Mouse (Mus musculus): ENCODE results near the gene Miox. TPM values are rescaled to one million over a fixed set of nuclear protein-coding genes. Genes with fewer than 3 reads are reported as not detected.

Gene Miox
- total RNA-seq, 2 experiments from 2014 or later, result not detected

DNA sequence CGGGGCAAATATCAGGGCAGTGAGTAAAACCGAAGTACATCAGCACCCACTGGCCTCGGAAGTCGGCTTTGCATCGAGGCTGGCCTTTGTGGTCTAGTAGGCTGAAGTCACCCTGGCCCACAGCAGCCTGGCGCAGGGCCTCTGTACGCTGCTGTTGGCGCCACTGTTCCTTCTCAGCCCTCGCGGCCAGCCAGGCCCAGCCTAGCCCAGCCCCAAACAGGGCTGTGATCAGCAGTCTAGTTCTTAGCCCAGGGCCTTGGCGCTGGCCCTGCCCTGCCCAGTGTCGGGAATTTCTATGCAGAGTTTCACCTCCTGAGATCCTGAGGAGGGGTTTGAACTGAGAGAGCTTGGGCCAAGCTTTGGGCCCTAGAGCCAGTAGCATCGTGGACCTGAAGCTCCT, 37.9 kb downstream of the Miox start:
- DNase-seq, result no peak

DNA sequence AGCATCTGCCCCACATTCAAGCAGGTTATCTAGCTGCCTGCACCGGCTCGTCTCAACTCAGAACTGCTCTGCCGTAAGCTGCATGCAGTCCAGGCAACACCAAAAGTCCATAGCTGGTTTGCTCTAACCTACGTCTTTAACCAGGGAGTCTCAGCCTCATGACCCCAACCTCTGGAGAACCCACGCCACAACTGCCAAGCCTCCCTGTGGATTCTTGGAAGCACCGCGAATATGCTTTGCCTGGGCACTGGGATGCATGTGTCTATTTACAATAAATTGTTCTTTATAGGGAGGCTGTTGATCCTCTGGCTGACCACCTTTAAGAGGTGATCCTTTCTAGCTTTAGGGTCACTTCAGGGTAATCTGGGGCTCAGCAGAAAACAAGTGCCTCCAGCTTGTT, 38.3 kb downstream of the Miox start:
- DNase-seq, result no peak

DNA sequence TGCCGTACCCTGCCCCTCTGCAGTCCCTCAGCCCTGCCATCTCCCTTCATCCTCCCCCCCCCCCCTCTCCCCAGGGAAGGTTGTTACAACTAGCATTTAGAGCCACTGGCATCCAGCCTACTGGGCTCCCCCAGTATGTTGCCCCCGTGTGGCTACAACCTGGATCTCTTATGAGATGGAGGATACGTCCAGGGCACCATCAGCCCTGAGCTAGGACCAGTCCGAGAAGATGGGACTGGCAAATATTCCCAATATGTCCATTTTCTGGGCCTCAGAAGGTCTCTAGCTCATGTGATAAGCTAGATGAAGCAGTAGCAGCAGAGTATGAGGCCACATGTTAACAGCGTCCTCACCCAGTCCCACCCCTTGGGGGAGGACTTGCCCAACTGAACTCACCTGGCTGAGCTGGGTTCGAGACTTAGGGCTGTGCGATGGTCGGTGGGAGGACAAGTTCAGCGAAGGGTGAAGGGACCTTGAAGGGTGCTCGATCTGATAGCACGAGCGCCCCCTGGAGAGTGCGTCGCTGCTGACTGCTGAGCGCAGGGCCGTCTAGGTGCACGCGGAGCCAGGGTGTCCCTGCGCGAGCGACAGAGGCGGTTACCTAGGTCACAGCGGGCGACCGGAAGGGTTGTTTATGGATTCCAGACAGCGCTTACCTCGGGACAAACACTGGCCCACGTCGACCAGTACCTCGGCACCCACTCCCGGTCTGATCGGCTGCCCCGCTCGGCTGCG, 39.0 kb downstream of the Miox start:
- DNase-seq, result peak; percentile 88

DNA sequence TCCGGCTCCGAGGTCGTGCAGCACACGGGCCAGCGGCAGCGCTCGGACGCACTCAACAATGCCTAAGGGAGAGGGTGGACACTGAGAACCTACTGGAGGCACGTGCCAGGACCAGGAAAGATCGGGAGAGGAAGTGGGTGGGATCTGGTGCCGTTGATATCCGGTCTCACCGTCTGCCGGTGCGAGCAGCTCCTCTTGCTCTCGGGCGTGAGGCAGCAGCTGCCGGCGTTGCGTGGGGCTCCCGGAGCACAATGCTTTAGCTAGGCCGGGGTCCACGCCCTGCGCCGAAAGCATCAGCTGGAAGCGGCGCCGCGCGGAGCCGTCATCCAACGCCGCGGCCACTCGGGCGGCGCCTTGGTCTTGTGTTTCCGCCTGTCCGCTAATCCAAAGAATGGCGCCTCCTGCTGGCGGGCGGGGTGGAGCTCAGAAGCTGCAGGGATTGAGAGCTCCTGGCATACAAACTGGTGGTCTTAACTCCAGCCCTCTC, 39.6 kb downstream of the Miox start, which contains the start of gene Sco2:
Gene Sco2, minus strand, starts transcription at position 85 of the 487 bp plus-strand sequence.
- DNase-seq, result peak; percentile 98

DNA sequence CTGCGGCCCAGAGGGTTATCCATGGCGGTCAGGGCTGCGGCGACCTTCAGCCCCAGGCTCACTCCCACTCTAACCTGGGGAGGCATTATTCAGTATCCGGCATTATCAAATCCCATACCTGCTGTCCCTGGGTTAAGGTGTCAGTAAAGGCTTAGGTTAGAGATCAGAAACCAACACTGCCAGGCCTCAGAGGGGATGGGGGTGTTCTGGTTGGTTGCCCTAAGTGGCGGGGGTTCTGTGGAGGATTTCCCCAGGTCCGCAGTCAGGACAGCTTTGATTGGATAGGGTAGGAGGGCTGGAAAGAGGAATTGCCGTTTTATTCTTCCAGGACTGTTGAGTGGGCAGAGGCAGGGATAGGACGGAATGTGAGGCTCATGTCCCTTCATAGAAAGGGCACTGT, 40.1 kb downstream of the Miox start:
- no peak for DNase-seq

DNA sequence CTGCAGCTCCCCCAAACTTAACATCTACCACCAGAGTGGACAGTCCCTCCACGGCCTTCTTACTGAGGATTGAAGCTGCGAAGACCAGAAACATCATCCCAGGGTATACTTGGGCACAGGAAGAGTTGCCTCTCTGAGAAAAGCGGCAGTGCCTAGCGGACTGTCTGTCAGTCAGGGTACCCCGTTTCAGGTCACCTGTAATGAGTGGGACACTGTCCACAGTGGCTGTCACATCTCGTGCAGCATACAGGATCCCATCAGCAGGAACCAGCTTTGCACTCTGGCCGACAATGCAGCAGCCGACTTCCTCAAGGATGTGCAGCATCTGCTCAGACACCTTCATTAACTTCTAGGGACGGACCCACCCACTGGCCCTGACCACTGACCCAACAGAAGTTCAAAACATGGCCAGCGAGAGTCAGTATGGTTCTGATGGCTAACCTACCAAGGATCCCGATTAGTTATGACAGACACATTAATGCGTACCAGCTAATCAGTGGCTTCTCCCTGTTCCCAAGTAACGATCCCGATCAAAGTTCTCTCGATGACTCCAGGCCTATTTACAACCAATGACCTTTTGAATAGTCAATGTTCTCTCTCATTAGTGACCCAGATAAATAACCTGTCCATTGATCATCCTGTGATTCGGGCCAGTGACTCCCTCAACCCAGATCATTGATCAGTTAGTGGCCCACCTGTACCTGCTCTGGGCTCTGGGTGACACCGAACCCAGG, 40.8 kb downstream of the Miox start:
- no peak for DNase-seq

DNA sequence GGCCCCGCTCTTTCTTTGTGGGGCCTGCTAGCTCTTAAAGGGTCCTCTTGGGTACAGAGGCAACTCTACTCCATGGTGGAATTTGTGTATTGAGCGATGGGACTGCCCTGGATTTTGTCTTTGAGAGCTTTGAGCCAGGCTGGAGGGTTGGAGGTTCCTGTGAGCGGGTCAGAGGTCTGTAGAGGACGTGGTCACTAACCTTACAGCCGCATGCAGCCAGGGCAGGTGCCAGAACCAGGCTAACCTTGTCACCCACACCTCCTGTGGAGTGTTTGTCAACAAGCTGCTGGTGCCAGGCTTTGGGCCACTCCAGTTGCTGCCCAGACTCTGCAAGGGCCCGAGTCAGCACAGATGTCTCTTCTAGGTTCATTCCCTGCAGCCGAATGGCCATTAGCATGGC, 41.8 kb downstream of the Miox start:
- DNase-seq, result no peak

DNA sequence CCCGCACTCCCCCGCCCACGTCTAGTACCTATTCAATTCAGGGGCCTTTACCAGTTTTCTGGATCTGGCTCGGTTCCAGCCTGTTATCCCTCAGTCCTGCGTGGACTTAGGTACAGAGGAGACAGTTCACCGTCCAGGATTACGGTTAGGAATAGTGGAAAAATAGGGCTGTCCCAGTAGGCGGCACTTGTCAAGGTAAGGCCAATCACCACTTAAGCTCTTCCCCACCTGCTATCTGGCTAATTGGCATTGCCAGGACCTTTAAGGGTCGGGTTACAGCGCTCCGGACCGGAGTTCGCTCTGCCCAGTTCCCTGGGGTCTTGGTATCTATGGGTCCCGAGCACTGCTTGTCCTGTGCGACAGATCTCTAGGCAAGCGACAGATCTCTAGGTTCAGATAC, 42.8 kb downstream of the Miox start, which contains the start of gene Tymp:
Gene Tymp, minus strand, starts transcription at position 83 of the 400 bp plus-strand sequence.
- DNase-seq, result no peak

DNA sequence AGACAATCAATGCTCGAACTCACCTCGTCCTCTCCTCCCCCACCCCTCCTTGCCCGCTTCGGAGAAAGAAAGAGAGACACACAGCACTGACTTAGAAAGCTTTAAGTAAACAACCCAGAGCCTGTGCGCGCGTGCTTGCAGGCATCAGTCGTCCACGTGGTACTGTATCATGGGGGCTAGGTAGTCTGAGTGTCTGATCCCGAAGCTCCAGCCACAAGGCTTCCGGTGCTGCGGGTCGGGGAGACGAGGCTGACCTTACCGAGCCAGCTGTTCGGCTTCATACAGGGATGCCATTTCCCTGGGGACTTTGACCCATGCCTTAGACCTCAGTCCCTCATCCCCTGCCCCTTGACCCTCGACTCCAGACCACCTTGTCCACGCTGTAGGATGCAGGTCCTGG, 43.2 kb downstream of the Miox start:
- no peak for DNase-seq

DNA sequence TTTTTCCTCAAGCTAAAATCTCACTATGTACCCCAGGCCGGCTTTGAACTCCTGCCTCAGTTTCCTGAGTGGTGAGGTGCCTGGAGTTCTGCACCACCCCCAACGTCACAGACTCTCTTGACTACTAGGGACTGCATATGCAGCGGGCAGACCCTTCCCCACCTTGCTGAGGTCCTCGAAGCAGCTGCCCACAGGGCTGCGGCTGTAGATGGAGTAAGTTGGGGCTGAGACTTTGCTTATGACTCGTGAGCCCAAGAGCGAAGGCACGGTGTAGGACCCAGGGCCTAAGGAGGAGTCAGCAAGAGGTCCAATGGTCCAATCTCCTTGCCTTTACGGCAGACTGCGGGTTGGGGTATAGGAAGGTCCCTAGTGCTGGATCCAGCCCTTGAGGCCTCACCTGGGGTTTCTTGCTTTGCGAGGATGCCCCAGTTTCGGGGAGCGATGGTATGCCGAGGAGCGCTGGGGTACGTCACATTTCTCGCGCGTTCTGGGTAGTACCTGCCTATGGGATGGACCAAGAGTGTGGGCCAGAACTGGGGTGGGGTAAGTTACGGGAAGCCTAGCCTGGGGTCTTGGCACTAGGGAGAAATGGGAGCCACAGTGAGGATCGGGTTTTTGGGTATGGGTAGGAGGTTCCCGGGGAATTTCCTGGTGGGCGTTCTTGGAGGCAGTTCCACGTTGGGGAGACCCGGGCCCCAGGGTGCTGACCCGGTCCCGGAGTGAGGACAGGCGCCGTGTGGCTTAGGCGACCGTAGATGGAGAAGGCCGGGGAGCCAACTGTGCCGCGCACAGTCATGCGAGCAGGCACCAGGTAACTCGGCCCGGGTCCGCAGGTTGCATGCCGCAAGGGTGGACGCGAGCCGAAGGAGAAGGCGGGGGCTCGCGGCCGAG, 44.0 kb downstream of the Miox start:
- no peak for DNase-seq

DNA sequence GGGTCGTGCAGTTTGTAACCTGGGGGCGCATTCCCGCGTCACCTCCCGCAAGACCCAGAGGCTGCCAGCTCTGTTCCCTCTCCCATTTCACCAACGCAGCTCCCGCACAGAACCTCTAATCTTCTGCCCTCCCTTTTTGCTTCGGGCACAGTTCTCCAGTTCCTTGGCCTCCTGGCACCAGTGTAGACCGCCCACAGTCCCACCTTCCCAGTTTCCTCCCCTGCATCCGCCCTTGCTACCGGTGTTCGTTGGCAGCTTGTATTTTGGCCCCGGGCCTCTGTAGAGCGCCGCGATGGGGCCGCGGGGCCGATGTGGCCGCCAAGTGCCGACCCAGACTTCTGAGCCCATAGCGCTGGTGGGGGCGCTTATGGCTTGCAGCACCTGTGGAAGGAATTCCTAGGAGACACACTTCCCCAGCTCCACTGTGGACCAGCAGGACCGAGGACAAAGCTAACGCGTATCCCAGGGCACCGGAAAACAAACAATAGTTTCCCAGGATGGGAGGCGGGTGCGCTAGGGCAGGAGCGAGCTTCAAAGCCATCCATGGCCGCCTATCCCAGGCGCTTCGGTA, 44.7 kb downstream of the Miox start, which contains the start of gene Odf3b:
Gene Odf3b, minus strand, starts transcription at position 452 of the 571 bp plus-strand sequence.
- DNase-seq, result peak; percentile 50

DNA sequence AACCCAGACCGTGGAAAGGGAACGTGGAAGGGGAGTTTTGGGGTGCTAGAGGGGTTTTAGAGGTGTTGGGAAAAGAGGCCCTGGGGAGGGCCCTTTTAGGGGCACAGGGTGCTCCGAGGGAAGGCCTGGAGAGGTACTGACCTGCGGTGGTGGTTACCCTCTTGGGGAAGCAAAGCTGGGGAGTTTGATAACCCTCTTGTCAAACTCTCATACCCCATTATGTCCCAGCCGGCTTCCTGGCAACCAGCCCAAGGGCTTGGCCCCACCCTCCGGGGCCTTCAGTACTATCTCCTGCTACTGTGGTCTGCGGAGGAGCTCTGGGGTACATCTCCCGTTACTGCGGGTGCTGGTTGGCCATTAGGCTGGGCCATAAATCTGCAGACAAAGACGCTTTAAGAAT, 45.2 kb downstream of the Miox start:
- peak; percentile 47 for DNase-seq

DNA sequence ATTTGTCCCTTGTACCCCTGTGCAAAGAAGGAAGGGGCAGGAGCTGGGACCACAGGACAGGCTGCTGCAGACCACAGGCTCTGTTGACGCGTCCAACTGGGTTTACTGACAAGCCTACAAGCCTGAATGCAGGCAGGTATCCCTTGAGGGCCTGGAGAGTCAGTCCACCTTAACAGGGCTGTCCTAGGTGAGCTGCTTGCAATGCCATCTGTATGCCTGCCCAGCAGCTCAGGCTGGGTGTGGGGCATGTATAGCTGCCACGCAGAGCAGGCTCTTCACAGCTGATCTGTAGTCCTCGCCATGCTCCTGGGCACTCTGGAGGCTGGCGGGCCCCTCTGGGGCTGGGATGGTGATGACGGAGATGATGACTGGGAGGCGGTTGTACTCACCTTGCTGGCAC, 50.4 kb downstream of the Miox start, which contains the start of gene Klhdc7b:
Gene Klhdc7b, plus strand, starts transcription at position 301 of the 400 bp plus-strand sequence.
- DNase-seq, result no peak

Small RNA genes within 50 kb of the gene (microRNA-seq; reads per million reads assigned to microRNA genes)
- 1.4 to 1.6 reads per million in 2 experiments for gene Mir6959

Other genes starting within 250 kb of the Miox start
- 10 to 100 TPM; 10.0 to 10.2 TPM for gene Selenoo, start 245.3 kb upstream of the Miox start, total RNA-seq (2021)
- gene Tubgcp6, start 211.3 kb upstream of the Miox start, total RNA-seq (2021), result 10 to 100 TPM; 15.9 to 16.1 TPM
- 1 to 10 TPM; 9.0 to 9.5 TPM for gene Hdac10, start 205.7 kb upstream of the Miox start, total RNA-seq (2021)
- gene Mapk12, start 193.7 kb upstream of the Miox start, total RNA-seq (2021), result 10 to 100 TPM; 28.8 to 28.9 TPM
- gene Mapk11, start 184.8 kb upstream of the Miox start, total RNA-seq (2021), result 1 to 10 TPM; 4.1 to 5.4 TPM
- 100 to 1,000 TPM; 132 to 137 TPM for gene Plxnb2, start 153.6 kb upstream of the Miox start, total RNA-seq (2021)
- gene Dennd6b, start 137.9 kb upstream of the Miox start, total RNA-seq (2021), result 10 to 100 TPM in 1 of 2 experiments, 1 to 10 TPM in 1; 8.7 to 10.3 TPM
- 10 to 100 TPM; 51.4 to 54.7 TPM for gene Ppp6r2, start 122.8 kb upstream of the Miox start, total RNA-seq (2021)
- gene Sbf1, start 19.1 kb upstream of the Miox start, total RNA-seq (2021), result 10 to 100 TPM; 78.6 to 83.4 TPM
- gene Adm2, start 11.7 kb upstream of the Miox start, total RNA-seq (2021), result not detected
- 10 to 100 TPM; 54.0 to 55.5 TPM for gene Lmf2, start 21.3 kb downstream of the Miox start, total RNA-seq (2021)
- 10 to 100 TPM; 91.0 to 99.7 TPM for gene Ncaph2, start 21.3 kb downstream of the Miox start, total RNA-seq (2021)
- 10 to 100 TPM; 13.6 to 14.1 TPM for gene Sco2, start 39.4 kb downstream of the Miox start, total RNA-seq (2021)
- gene Tymp, start 42.6 kb downstream of the Miox start, total RNA-seq (2021), result under 1 TPM; 0.31 to 0.72 TPM
- gene Odf3b, start 44.9 kb downstream of the Miox start, total RNA-seq (2021), result under 1 TPM; 0.26 to 0.72 TPM
- not detected for gene Klhdc7b, start 50.5 kb downstream of the Miox start, total RNA-seq (2021)
- not detected for gene Syce3, start 76.1 kb downstream of the Miox start, total RNA-seq (2021)
- gene Cpt1b, start 91.5 kb downstream of the Miox start, total RNA-seq (2021), result 100 to 1,000 TPM; 585 to 617 TPM
- 1 to 10 TPM; 1.1 to 1.8 TPM for gene C730034F03Rik, start 95.2 kb downstream of the Miox start, total RNA-seq (2021)
- 10 to 100 TPM in 1 of 2 experiments, 1 to 10 TPM in 1; 2.1 to 11.6 TPM for gene Gm44502, start 95.3 kb downstream of the Miox start, total RNA-seq (2021)
- gene Chkb, start 95.5 kb downstream of the Miox start, total RNA-seq (2021), result 10 to 100 TPM; 68.2 to 94.0 TPM
- gene Mapk8ip2, start 119.5 kb downstream of the Miox start, total RNA-seq (2021), result under 1 TPM; 0.10 to 0.34 TPM
- gene Arsa, start 143.0 kb downstream of the Miox start, total RNA-seq (2021), result 10 to 100 TPM; 12.0 to 14.6 TPM
- 10 to 100 TPM; 70.0 to 73.7 TPM for gene Shank3, start 165.2 kb downstream of the Miox start, total RNA-seq (2021)
- gene Acr, start 233.9 kb downstream of the Miox start, total RNA-seq (2021), result 1 to 10 TPM in 1 of 2 experiments, under 1 TPM in 1; 0.76 to 1.3 TPM

Data from heart, postnatal 4 days (tissue).